Mouse (Mus musculus) heart, adult 2 months (tissue): ENCODE results near the gene B3galt5.

ENCODE experiments used
- CTCF ChIP-seq: fragments of 200-600 bp; IDR thresholded peaks from 2 replicates; pipeline ENCODE4 v1.8.1; 2022; ENCODE audit warnings: antibody characterized with exemption, mild to moderate bottlenecking, moderate library complexity
- POLR2A ChIP-seq: fragments of 200-500 bp; IDR thresholded peaks from 2 replicates; pipeline ENCODE4 v1.6.1; 2011; ENCODE audit warnings: mild to moderate bottlenecking, low read depth, low read length, control low read depth; ENCODE audit not compliant: insufficient read depth

DNA sequence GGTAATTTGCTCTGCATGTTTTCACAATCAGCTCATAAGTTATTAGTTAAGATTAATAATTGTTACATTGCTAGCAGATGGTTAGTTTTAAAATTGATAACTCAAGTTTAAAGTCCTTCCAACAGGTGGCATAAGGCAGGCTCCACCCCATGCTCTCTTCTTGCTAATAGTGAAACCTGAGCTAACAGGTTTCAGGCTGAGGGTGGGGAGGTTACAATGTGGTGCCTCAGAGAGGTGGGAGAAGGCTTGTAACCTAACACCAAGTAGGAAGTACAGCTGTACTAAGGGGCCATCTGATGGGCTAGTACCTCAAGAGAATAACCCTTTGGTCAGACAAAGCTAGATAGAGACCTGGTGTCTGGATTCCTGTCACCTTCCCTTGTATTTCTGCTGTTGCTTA lies 62.5 kb downstream of the B3galt5 start:
- no peak for TF ChIP-seq POLR2A
- no peak for TF ChIP-seq CTCF
